Mouse (Mus musculus) hindbrain, embryonic 15.5 days (tissue): ENCODE measurements around the gene Ndufs1. TPM values are rescaled to one million over a fixed set of nuclear protein-coding genes. Genes with fewer than 3 reads are reported as not detected.

Experiments used
- ATAC-seq: fragments of 200-750 bp; cut with Nextera tagmentation; 2 replicates; pipeline ENCODE4 v1.8.0; 2017; ENCODE audit warnings: low read depth, moderate number of reproducible peaks, moderate TSS enrichment; ENCODE audit not compliant: low FRiP score
- H3K27ac ChIP-seq: fragments of 300-500 bp; sonication (generic); replicated peaks from 2 replicates; pipeline ENCODE4 v1.5.1; 2015; ENCODE audit warnings: mild to moderate bottlenecking, inconsistent platforms
- H3K27me3 ChIP-seq: fragments of 300-500 bp; sonication (generic); 2 replicates; pipeline ENCODE4 v1.6.1; 2015; ENCODE audit warnings: control low read depth, inconsistent platforms
- H3K36me3 ChIP-seq: fragments of 300-500 bp; sonication (generic); 2 replicates; pipeline ENCODE4 v1.6.1; 2015; ENCODE audit warnings: control low read depth, inconsistent platforms
- H3K4me1 ChIP-seq: fragments of 300-500 bp; sonication (generic); replicated peaks from 2 replicates; pipeline ENCODE4 v1.6.1; 2015; ENCODE audit warnings: control low read depth, inconsistent platforms
- H3K4me2 ChIP-seq: fragments of 300-500 bp; sonication (generic); 2 replicates; pipeline ENCODE4 v1.6.1; 2015; ENCODE audit warnings: moderate library complexity, mild to moderate bottlenecking, inconsistent platforms
- H3K4me3 ChIP-seq: fragments of 300-500 bp; sonication (generic); 2 replicates; pipeline ENCODE4 v1.5.1; 2015; ENCODE audit warnings: mild to moderate bottlenecking, inconsistent platforms
- H3K9ac ChIP-seq: fragments of 300-500 bp; sonication (generic); 2 replicates; pipeline ENCODE4 v1.6.1; 2015; ENCODE audit warnings: inconsistent platforms
- H3K9me3 ChIP-seq: fragments of 300-500 bp; sonication (generic); 2 replicates; pipeline ENCODE4 v1.6.1; 2016; ENCODE audit warnings: control low read depth, inconsistent platforms
- WGBS: fragments of 180-500 bp; shearing (Covaris S2); methylation state at CpG from one replicate; pipeline ENCODE4 v1.1.7; 2015; 5-methylcytosine and 5-hydroxymethylcytosine counted together
- microRNA-seq: library from miRNA; unstranded; fragments of <30 nt; microRNA quantifications from one replicate; pipeline ENCODE4, GENCODE M21; 2016
- polyA plus RNA-seq: library from polyadenylated mRNA; unstranded; fragments of >200 nt; fragmentation: Nextera tagmentation; extraction: Ambion mirVana; gene quantifications from 2 replicates; pipeline ENCODE4 v1.2.1, GENCODE M21; 2015

The Ndufs1 gene
- polyA plus RNA-seq, 1 experiment from 2014 or later: 142 TPM

DNA sequence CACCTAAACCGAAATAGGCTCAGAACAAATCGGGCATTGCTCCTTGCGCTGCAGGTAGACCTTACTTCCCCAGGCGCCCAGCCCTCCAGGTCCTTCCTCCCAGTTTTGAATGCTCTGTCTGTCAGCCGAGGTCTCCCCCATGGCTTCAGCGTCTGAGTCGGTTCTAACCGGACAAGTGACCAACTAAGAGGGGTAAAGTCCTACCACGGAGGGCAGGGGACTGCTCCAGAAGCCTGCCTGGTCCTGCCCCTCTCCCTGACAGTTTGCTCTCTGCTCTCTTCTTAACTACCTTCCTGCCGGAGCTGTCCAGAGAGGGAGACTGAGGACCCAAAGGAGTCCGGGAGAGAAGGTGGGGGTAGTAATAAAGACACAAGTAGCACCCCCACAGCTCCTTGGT lies 63.8 kb downstream of the Ndufs1 start:
- no peaks in the 10 kb centered on the region for H3K36me3 ChIP-seq
- peaks cover 48% of the 10 kb centered on the region for H3K4me1 ChIP-seq
- H3K4me2 ChIP-seq: peak overlapping the region; percentile 83
- no peaks in the 10 kb centered on the region for H3K27me3 ChIP-seq
- peak overlapping the region; percentile 94 for H3K27ac ChIP-seq
- 4% methylated on average over 11 of the region's 11 CpGs for WGBS
- ATAC-seq: peak; percentile 42; the same call in 1 of the 2 replicates
- H3K9me3 ChIP-seq: no peaks in the 10 kb centered on the region
- peak overlapping the region; percentile 97 for H3K9ac ChIP-seq
- H3K4me3 ChIP-seq: peak overlapping the region; percentile 95

DNA sequence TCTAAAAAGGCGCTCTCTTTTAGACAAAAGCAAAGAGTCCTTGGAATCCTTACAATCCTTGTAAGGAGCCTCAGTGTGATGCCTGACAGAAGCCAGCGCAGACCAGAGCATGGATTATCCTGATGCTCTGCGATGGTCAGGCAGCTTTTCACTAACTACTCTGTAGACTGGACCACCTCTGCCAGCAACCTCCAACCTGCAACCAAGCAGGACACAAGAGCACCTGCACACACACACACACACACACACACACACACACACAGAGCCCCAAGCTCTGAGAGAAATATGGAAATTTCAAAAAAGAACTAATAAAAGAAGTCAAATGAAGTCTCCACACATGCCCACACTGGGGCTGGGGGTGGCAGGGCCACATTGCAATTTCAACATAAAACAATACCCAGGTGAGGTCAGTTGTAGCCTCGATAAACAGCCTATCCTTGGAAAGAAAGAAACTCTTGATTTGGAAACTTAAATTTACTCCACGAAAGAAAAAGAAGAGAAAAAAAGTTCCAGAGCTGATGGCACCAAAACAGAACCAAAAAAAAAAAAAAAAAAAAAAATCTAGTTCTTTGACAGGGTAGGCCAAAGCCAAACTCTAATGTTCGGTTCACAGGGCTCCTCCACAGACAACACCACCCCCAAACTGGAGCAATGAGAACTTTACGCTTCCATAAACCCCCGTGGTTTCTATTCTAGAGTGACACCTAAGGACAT lies 64.3 kb downstream of the Ndufs1 start:
- peaks cover 50% of the 10 kb centered on the region for H3K4me1 ChIP-seq
- WGBS: 42% methylated on average over 8 of the region's 8 CpGs
- H3K27ac ChIP-seq: peak overlapping the region; percentile 94; the same call in 1 of the 2 replicates
- no peaks in the 10 kb centered on the region for H3K36me3 ChIP-seq
- no peaks in the 10 kb centered on the region for H3K27me3 ChIP-seq
- peak overlapping the region; percentile 97 for H3K9ac ChIP-seq
- H3K4me2 ChIP-seq: peak overlapping the region; percentile 83
- H3K9me3 ChIP-seq: no peaks in the 10 kb centered on the region
- H3K4me3 ChIP-seq: peak overlapping the region; percentile 95
- ATAC-seq: no peak

DNA sequence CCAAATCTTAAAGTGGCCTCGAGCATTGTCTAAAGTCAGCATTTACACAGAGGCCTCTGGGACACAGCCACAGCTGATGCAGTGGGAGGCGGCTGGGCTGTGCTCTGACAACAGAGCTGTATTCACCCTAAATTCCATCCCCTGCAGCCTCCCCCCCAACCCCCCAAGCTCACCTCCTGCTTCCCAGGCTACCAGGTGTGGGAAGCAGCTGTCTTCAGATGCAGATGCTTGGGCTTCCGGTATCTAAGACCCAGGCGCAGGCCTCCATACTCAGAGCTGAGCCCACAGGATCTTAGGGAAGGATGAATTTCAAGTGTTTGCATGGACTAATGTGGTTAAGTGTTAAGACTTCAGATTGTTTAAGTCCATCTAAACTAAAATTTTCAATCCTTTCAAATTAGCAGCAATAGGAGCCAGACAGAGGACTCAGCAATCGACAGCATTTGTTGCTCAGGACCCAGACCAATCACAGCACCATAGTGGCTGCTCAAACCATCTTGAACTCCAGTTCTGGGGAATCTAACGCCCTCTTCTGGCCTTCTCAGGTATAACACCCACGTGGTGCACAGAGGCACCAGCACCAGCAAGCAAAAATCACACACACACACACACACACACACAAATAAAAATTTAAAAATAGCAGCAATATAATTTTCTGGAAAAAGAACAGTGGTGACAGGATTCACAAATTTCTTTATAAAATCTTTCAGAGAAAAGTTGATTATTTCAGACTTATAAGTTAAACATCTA lies 65.9 kb downstream of the Ndufs1 start:
- H3K9ac ChIP-seq: no peak overlapping the region
- no peak overlapping the region for H3K4me3 ChIP-seq
- no peaks in the 10 kb centered on the region for H3K27me3 ChIP-seq
- 44% methylated on average over 7 of the region's 7 CpGs for WGBS
- no peak overlapping the region for H3K4me2 ChIP-seq
- no peak overlapping the region for H3K27ac ChIP-seq
- no peak for ATAC-seq
- H3K36me3 ChIP-seq: 0 out of 2 replicates have a peak, but pooled peaks cover 2% of the 10 kb centered on the region
- H3K9me3 ChIP-seq: no peaks in the 10 kb centered on the region
- H3K4me1 ChIP-seq: peaks cover 34% of the 10 kb centered on the region

DNA sequence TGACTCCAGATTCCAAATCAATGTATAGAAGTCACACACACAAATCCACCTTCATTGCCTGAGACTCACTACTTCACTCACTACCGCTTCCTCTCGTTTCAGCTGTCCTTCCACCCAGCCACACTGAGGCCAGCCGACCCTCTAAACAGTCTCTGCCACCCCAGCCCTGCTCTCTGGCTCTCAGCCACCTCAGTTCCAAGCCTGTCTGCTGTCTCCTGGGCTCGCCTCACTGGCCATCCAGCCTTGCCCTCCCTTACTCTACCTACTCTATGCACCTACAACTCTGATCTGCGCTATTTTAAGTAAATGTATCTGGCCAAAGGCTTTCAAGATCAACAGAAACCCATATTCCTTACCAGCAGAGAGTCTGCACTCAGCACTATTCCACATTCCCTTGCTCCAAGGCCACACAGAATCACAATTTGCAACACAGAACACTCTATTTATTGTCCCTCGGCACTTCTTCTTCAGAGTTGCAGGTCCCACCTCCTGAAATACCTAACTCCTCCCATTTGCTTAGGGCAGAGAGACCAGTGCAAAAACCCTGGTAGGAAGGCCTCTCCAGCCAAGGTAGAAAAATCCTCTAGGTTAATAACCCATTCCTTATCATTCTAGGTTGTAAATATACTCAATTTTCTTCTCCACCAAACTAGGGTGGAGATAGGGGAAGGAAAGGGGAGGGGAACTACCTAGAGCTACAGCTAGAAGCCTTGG lies 68.9 kb downstream of the Ndufs1 start:
- H3K4me3 ChIP-seq: no peak overlapping the region
- no peak overlapping the region for H3K27ac ChIP-seq
- no peaks in the 10 kb centered on the region for H3K9me3 ChIP-seq
- no peak for ATAC-seq
- H3K9ac ChIP-seq: no peak overlapping the region
- peaks cover 26% of the 10 kb centered on the region for H3K4me1 ChIP-seq
- WGBS: 71% methylated on average over 6 of the region's 6 CpGs
- H3K27me3 ChIP-seq: no peaks in the 10 kb centered on the region
- peaks cover 12% of the 10 kb centered on the region for H3K36me3 ChIP-seq
- no peak overlapping the region for H3K4me2 ChIP-seq

DNA sequence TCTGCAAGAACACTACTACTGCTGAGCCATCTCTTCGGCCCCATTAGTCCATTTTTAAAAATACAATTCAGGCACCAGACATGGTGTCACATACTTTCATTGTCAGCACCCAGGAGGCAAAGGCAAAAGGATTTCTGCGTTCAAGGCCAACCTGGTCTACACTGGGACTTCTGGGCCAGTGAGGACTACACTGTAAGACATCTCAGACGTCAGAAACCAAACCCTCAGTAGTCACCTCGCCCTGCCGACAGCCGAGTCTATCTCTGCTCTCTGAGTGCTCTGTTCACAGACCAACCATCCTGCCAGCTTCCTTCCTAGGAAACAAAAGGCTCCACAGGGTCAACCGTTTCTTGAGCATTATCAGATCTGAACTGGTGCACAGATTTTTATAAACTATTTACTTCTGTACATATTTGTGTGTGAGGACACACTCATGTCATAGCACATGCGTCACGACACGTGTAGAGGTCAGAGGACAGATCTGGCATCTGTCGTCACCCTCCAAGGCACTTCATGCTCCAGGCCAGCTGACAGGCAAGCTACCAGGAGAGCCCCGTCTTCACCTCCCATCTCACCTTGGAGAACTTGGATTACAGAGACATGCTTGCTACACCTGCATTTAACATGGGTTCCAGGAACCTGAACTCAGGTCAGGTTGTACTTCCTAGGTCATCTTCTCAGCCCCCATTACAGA lies 73.7 kb downstream of the Ndufs1 start:
- H3K4me2 ChIP-seq: no peak overlapping the region
- no peak overlapping the region for H3K27ac ChIP-seq
- H3K9me3 ChIP-seq: no peaks in the 10 kb centered on the region
- WGBS: 91% methylated on average over 12 of the region's 12 CpGs
- no peaks in the 10 kb centered on the region for H3K27me3 ChIP-seq
- H3K4me3 ChIP-seq: no peak overlapping the region
- no peak overlapping the region for H3K9ac ChIP-seq
- ATAC-seq: peak; percentile 19; the same call in 1 of the 2 replicates
- H3K4me1 ChIP-seq: peaks cover 4% of the 10 kb centered on the region; the same call in 1 of the 2 replicates
- peaks cover 30% of the 10 kb centered on the region for H3K36me3 ChIP-seq

DNA sequence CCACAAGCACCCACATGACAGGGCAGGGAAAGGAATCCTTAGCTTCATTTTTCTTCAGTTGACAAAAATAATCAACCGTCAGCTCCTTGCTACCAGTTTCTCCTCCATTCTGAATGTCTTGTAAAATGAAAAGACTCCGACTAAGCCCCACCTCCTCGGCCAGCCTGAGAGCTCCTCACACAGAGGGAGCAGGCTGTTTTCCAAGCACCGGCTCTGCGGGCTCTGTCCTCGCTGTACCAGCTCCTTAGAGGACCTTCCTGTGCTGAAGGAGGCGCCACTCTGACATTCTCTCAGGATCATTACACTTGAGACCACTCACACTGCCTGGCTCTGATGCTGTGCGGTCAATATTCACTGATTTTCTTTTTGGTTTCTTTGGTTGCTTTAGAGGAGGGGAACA lies 76.4 kb downstream of the Ndufs1 start:
- 91% methylated on average over 8 of the region's 8 CpGs for WGBS
- no peaks in the 10 kb centered on the region for H3K9me3 ChIP-seq
- peaks cover 38% of the 10 kb centered on the region for H3K36me3 ChIP-seq
- H3K27me3 ChIP-seq: no peaks in the 10 kb centered on the region
- ATAC-seq: no peak
- H3K4me3 ChIP-seq: no peak overlapping the region
- no peak overlapping the region for H3K9ac ChIP-seq
- H3K4me2 ChIP-seq: no peak overlapping the region
- no peaks in the 10 kb centered on the region for H3K4me1 ChIP-seq
- no peak overlapping the region for H3K27ac ChIP-seq

DNA sequence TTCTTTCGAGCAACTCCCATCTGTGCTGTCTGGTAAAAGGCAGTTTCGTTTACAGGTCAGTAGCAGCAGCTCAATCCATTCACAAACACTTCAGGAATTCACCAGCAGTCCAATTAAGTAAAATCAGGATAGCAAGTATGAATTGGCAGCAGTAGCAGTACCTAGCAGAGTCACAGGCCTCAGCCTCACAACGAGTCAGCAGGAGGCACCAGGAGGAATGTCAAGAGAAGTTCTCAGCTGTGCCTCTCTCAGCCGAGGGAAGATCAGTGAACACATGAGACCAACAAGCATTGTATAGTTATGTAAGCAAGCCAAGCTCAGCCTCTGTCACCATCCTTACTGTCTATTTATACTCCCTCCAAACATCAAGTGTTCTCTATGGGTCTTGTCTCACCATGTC lies 77.8 kb downstream of the Ndufs1 start:
- Histone ChIP-seq H3K27me3 (no peaks in the 10 kb centered on the region), H3K9ac (no peak overlapping the region), H3K4me2 (no peak overlapping the region), H3K27ac (no peak overlapping the region), H3K9me3 (no peaks in the 10 kb centered on the region), H3K36me3 (peaks cover 34% of the 10 kb centered on the region), H3K4me1 (no peaks in the 10 kb centered on the region), H3K4me3 (no peak overlapping the region)
- WGBS: 80% methylated on average over 4 of the region's 4 CpGs
- no peak for ATAC-seq

DNA sequence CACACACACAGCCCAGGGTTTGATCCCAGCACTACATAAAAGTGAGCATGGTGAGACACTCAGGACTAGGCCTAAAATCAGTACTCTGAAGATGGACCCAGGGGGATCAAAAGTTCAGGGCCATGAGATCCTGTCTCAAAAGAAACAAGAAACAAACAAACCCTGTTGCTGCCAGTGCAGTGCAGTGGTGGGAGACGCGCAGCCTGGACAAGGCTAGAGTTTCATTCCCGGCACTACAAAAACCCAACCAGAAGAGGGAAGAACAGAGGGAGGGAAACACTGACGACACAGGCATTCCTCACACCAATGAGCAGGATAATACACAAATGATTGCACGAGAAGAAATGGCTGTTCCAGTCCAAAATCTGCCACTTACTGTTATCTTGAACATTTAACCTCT lies 80.6 kb downstream of the Ndufs1 start:
- Histone ChIP-seq H3K4me2 (no peak overlapping the region), H3K9ac (no peak overlapping the region), H3K36me3 (peaks cover 45% of the 10 kb centered on the region; the same call in 1 of the 2 replicates), H3K27me3 (no peaks in the 10 kb centered on the region), H3K4me1 (no peaks in the 10 kb centered on the region), H3K27ac (no peak overlapping the region), H3K4me3 (no peak overlapping the region), H3K9me3 (no peaks in the 10 kb centered on the region)
- 85% methylated on average over 5 of the region's 5 CpGs for WGBS
- no peak for ATAC-seq

Small RNAs within 50 kb of the gene (microRNA-seq; reads per million reads assigned to microRNA genes)
- gene Gm24557 (not detected), gene Gm27512 (not detected)

Other genes starting within 250 kb of the Ndufs1 start
- gene Ino80d, start 62.2 kb downstream of the Ndufs1 start, polyA plus RNA-seq: 9.9 and 10.5 TPM in 2 replicates
- 434 and 455 TPM in 2 replicates for gene Eef1b2, start within 50 bp of the Ndufs1 start, polyA plus RNA-seq
- 0.44 and 0.73 TPM in 2 replicates for gene Gpr1, start 37.7 kb upstream of the Ndufs1 start, polyA plus RNA-seq
- 30.4 and 37.8 TPM in 2 replicates for gene Zdbf2, start 96.4 kb upstream of the Ndufs1 start, polyA plus RNA-seq